Mouse (Mus musculus) spleen, embryonic (tissue): ENCODE measurements around the gene Hormad2.

ENCODE experiments used
- CTCF ChIA-PET: fragments of 350-600 bp; sonication (Branson Sonifier 250); formaldehyde crosslinking; loops from one replicate; lab custom pipeline; 2022; lab: Charles Lee

The Hormad2 gene

GRCm38 (mm10) chr11:4440978-4441377, at the start of gene Hormad2:
Gene Hormad2 (minus strand): TSS chr11:4441105.
- CTCF ChIA-PET, result no interaction called here

GRCm38 (mm10) chr11:4489207-4489606, 48.3 kb upstream of the Hormad2 start:
- CTCF ChIA-PET, result no interaction called here

- CTCF ChIA-PET, result no interaction called here
These were observed 47.9 kb upstream of the Hormad2 start for GRCm38 (mm10) chr11:4488798-4489197.

- CTCF ChIA-PET, result no interaction called here
These were observed 47.5 kb upstream of the Hormad2 start for GRCm38 (mm10) chr11:4488367-4488766.

GRCm38 (mm10) chr11:4487401-4487965, 46.6 kb upstream of the Hormad2 start:
- CTCF ChIA-PET, result no interaction called here

- CTCF ChIA-PET, result no interaction called here
These were observed 43.6 kb upstream of the Hormad2 start for GRCm38 (mm10) chr11:4484541-4484940.

GRCm38 (mm10) chr11:4482641-4483040, 41.7 kb upstream of the Hormad2 start:
- CTCF ChIA-PET, result no interaction called here

GRCm38 (mm10) chr11:4476184-4476697, 35.3 kb upstream of the Hormad2 start:
- CTCF ChIA-PET, result no interaction called here

- CTCF ChIA-PET, result no interaction called here
These were observed 31.7 kb upstream of the Hormad2 start for GRCm38 (mm10) chr11:4472464-4473179.

GRCm38 (mm10) chr11:4471734-4472133, 30.8 kb upstream of the Hormad2 start:
- CTCF ChIA-PET, result no interaction called here

GRCm38 (mm10) chr11:4471251-4471650, 30.3 kb upstream of the Hormad2 start:
- CTCF ChIA-PET, result interaction anchor here (0.6 kb wide), 1 partner anchor 26 kb away, joined by 3 read pairs; no protein-coding TSS in a partner anchor

GRCm38 (mm10) chr11:4469091-4469490, 28.2 kb upstream of the Hormad2 start:
- CTCF ChIA-PET, result no interaction called here

- CTCF ChIA-PET, result no interaction called here
These were observed 26.5 kb upstream of the Hormad2 start for GRCm38 (mm10) chr11:4467436-4467835.

- CTCF ChIA-PET, result no interaction called here
These were observed 25.3 kb upstream of the Hormad2 start for GRCm38 (mm10) chr11:4466191-4466590.

GRCm38 (mm10) chr11:4464616-4465015, 23.7 kb upstream of the Hormad2 start:
- CTCF ChIA-PET, result no interaction called here

- CTCF ChIA-PET, result no interaction called here
These were observed 23.3 kb upstream of the Hormad2 start for GRCm38 (mm10) chr11:4464186-4464585.

GRCm38 (mm10) chr11:4462868-4463267, 22.0 kb upstream of the Hormad2 start:
- CTCF ChIA-PET, result no interaction called here

- CTCF ChIA-PET, result no interaction called here
These were observed 20.2 kb upstream of the Hormad2 start for GRCm38 (mm10) chr11:4461154-4461553.

GRCm38 (mm10) chr11:4460615-4461014, 19.7 kb upstream of the Hormad2 start:
- CTCF ChIA-PET, result no interaction called here

GRCm38 (mm10) chr11:4454895-4455535, 14.1 kb upstream of the Hormad2 start:
- CTCF ChIA-PET, result no interaction called here

- CTCF ChIA-PET, result no interaction called here
These were observed 11.7 kb upstream of the Hormad2 start for GRCm38 (mm10) chr11:4452467-4453184.

GRCm38 (mm10) chr11:4451116-4451515, 10.2 kb upstream of the Hormad2 start:
- CTCF ChIA-PET, result interaction anchor here (1.4 to 1.8 kb wide), 2 partner anchors 191 to 193 kb away, joined by 6 to 15 read pairs; no protein-coding TSS in a partner anchor
